Mouse (Mus musculus) small intestine, adult 2 months (tissue): ENCODE measurements around the gene Mettl7b. TPM values are rescaled to one million over a fixed set of nuclear protein-coding genes. Genes with fewer than 3 reads are reported as not detected.
"Not testable (repeated sequence)": the region's sequence is repeated elsewhere in the genome, so short reads cannot be mapped to it uniquely, and the experiment has no call there.

Experiments
- H3K27ac ChIP-seq: fragments of 200-500 bp; 2 replicates; pipeline ENCODE4 v1.5.1; 2012; ENCODE audit warnings: low read depth, low read length, control low read depth, inconsistent platforms; ENCODE audit not compliant: insufficient read depth
- H3K27me3 ChIP-seq: fragments of 200-500 bp; 2 replicates; pipeline ENCODE4 v1.6.1; 2012; ENCODE audit warnings: mild to moderate bottlenecking, moderate library complexity, low read length, inconsistent platforms; ENCODE audit not compliant: control insufficient read depth, insufficient read depth
- H3K36me3 ChIP-seq: fragments of 200-500 bp; 2 replicates; pipeline ENCODE4 v1.6.1; 2012; ENCODE audit warnings: mild to moderate bottlenecking, low read length, control low read depth, inconsistent platforms; ENCODE audit not compliant: control insufficient read depth, insufficient read depth
- H3K4me1 ChIP-seq: fragments of 200-500 bp; 2 replicates; pipeline ENCODE4 v1.6.1; 2012; ENCODE audit warnings: low read length, inconsistent platforms, mixed read lengths; ENCODE audit not compliant: control insufficient read depth, insufficient read depth, insufficient read length
- H3K4me3 ChIP-seq: fragments of 200-500 bp; 2 replicates; pipeline ENCODE4 v1.5.1; 2012; ENCODE audit warnings: low read depth, mild to moderate bottlenecking, control low read depth, inconsistent platforms, low read length, moderate library complexity
- CTCF ChIP-seq: fragments of 200-500 bp; IDR thresholded peaks from 2 replicates; pipeline ENCODE4 v1.5.1; 2012; ENCODE audit warnings: low read depth, mild to moderate bottlenecking, control low read depth, inconsistent platforms, low read length, moderate library complexity, mixed read lengths; ENCODE audit not compliant: insufficient replicate concordance, insufficient read length; ENCODE audit errors: extremely low read depth
- POLR2A ChIP-seq: fragments of 200-500 bp; IDR thresholded peaks from 2 replicates; pipeline ENCODE4 v1.6.1; 2012; ENCODE audit warnings: low read depth, mild to moderate bottlenecking, control low read depth, inconsistent platforms, low read length, moderate library complexity
- WGBS: fragments of 180-500 bp; shearing (Covaris S2); methylation state at CpG from one replicate; pipeline ENCODE4 v1.1.7; 2018; 5-methylcytosine and 5-hydroxymethylcytosine counted together
- polyA plus RNA-seq: library from polyadenylated mRNA; depleted of rRNA; stranded (reverse); fragments of >200 nt; gene quantifications from 2 replicates; pipeline ENCODE4 v1.2.3, GENCODE M21; 2012; rRNA removed

The Mettl7b gene
- 27.6 and 32.2 TPM in 2 replicates for polyA plus RNA-seq

- H3K4me3 ChIP-seq, result peak within 1 kb of the TSS; percentile 57
- H3K27me3 ChIP-seq, result no peaks in the 10 kb centered on the region
- peaks cover 19% of the 10 kb centered on the region for H3K4me1 ChIP-seq
- 0 out of 2 replicates have a peak, but pooled peaks cover 4% of the 10 kb centered on the region for H3K36me3 ChIP-seq
- H3K27ac ChIP-seq, result peak within 1 kb of the TSS; percentile 87
- TF ChIP-seq CTCF, result no peak
- TF ChIP-seq POLR2A, result peak; percentile 36; the same call in 1 of the 2 replicates
- 24% methylated on average over 12 of the region's 12 CpGs for WGBS
Observed at GRCm38 (mm10) chr10:128960590-128961584, at the start of gene Mettl7b. TSS of gene Mettl7b (minus strand) at chr10:128960988.

GRCm38 (mm10) chr10:129010288-129010841, 49.6 kb upstream of the Mettl7b start, which contains the start of gene Olfr763:
TSS of gene Olfr763 (plus strand) at chr10:129010791.
- no peaks in the 10 kb centered on the region for H3K36me3 ChIP-seq
- 66% methylated on average over 2 of the region's 2 CpGs for WGBS
- no peaks in the 10 kb centered on the region for H3K27me3 ChIP-seq
- no peak within 1 kb of the TSS for H3K4me3 ChIP-seq
- no peak within 1 kb of the TSS for H3K27ac ChIP-seq
- H3K4me1 ChIP-seq, result no peaks in the 10 kb centered on the region
- TF ChIP-seq CTCF (no peak), POLR2A (no peak)

GRCm38 (mm10) chr10:129004032-129004920, 43.5 kb upstream of the Mettl7b start:
- Histone ChIP-seq H3K27ac (no peak overlapping the region), H3K36me3 (no peaks in the 10 kb centered on the region), H3K4me1 (no peaks in the 10 kb centered on the region), H3K27me3 (no peaks in the 10 kb centered on the region), H3K4me3 (no peak overlapping the region)
- WGBS, result 47% methylated on average over 14 of the region's 14 CpGs
- no peak for TF ChIP-seq POLR2A
- TF ChIP-seq CTCF, result no peak

GRCm38 (mm10) chr10:128996523-128997040, 35.8 kb upstream of the Mettl7b start:
- no peaks in the 10 kb centered on the region for H3K4me1 ChIP-seq
- H3K4me3 ChIP-seq, result no peak overlapping the region
- H3K36me3 ChIP-seq, result no peaks in the 10 kb centered on the region
- no peak for TF ChIP-seq POLR2A
- no peak for TF ChIP-seq CTCF
- no peak overlapping the region for H3K27ac ChIP-seq
- 72% methylated on average over 4 of the region's 4 CpGs for WGBS
- no peaks in the 10 kb centered on the region for H3K27me3 ChIP-seq

- no peak for TF ChIP-seq CTCF
- no peak for TF ChIP-seq POLR2A
- Histone ChIP-seq H3K36me3 (no peaks in the 10 kb centered on the region), H3K4me3 (no peak overlapping the region), H3K4me1 (no peaks in the 10 kb centered on the region), H3K27me3 (no peaks in the 10 kb centered on the region; the same call in 1 of the 2 replicates), H3K27ac (no peak overlapping the region)
- 88% methylated on average over 1 of the region's 1 CpGs for WGBS
Observed at GRCm38 (mm10) chr10:128995796-128996195, 35.0 kb upstream of the Mettl7b start.

- Histone ChIP-seq H3K36me3 (no peaks in the 10 kb centered on the region), H3K4me1 (no peaks in the 10 kb centered on the region), H3K4me3 (no peak overlapping the region), H3K27ac (no peak overlapping the region), H3K27me3 (no peaks in the 10 kb centered on the region; the same call in 1 of the 2 replicates)
- TF ChIP-seq POLR2A, result no peak
- TF ChIP-seq CTCF, result no peak
Observed at GRCm38 (mm10) chr10:128990994-128991393, 30.2 kb upstream of the Mettl7b start.

DNA sequence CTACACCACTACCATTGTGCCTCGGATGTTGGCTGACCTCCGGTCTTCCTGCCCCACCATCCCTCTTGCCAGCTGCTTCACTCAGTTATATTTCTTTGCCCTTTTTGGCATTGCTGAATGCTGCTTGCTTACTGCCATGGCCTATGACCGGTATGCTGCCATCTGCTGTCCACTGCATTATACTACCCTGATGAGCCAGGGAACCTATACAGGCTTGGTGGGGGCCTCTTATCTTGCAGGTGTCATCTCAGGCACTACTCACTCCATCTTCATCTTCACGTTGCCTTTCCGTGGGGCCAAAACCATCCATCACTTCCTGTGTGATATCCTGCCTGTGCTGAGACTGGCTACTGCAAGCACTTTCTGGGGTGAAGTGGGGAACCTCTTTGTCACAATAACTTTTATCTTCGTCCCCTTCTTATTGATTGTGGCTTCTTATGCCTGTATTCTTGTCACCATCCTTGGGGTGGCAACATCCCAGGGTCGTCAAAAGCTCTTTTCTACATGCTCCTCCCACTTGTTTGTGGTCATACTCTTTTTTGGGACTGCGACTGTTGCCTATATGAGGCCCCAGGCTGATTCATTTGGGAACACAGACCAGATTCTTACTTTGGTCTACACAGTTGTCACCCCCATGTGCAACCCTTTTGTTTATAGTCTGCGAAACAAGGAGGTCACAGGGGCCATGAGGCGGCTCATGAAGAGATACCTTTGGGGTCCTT, 29.5 kb upstream of the Mettl7b start:
- H3K4me3 ChIP-seq, H3K36me3 ChIP-seq, H3K4me1 ChIP-seq, H3K27me3 ChIP-seq, H3K27ac ChIP-seq: not testable (repeated sequence)
- 59% methylated on average over 7 of the region's 10 CpGs for WGBS

GRCm38 (mm10) chr10:128989131-128989530, 28.3 kb upstream of the Mettl7b start, which contains the start of gene Olfr9:
TSS of gene Olfr9 (plus strand) at chr10:128989431.
- H3K4me3 ChIP-seq, H3K4me1 ChIP-seq, H3K27me3 ChIP-seq, H3K27ac ChIP-seq, H3K36me3 ChIP-seq: not testable (repeated sequence)
- WGBS, result 59% methylated on average over 1 of the region's 1 CpGs
